ENCODE assay signal across 17 mouse cellular contexts in the genomic region with DNA sequence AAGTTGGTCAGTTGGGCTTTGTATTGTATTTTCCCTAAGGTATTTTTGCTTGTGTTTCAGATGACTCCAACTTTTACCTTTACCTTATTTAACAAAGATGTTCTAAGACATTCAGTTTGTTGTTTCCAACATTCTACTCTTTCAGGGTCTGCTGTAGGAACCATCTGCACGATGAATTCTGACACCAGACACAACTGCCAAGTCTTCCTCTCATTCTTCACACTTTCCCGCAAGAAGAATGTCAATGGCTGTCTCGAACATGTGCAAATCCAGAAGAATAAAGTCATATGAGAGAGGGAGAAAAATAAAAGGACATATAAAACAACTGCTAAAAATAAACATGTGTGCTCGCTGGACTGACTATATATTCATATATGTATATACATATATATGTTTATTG.
"Had no signal": no experiment of that assay in that cellular context is flagged by ENCODE, and none has a peak within 500 bp of the region (broad histone marks: within the 10 kb centered on the region; RNA-seq: fewer than 3 reads in every experiment).

No protein-coding gene starts in this region.

- ATAC-seq: liver, embryonic 12.5 days; liver, postnatal 0 days; lung, postnatal 0 days; midbrain, embryonic 13.5 days; midbrain, embryonic 15.5 days; midbrain, embryonic 16.5 days had no signal

- DNase-seq: left cerebral cortex, postnatal 4 days; liver; liver, embryonic 13.5 days; liver, postnatal 0 days; lung, adult 18-20 months; lung, adult 2 months; lung, embryonic 14.5 days; lung, postnatal 10 days; lung, postnatal 14 days; lung, postnatal 36 days; lung, postnatal 4 days; midbrain, embryonic 14.5 days had no signal
